Mouse (Mus musculus): ENCODE data around the gene Fam129b. TPM values are rescaled to one million over a fixed set of nuclear protein-coding genes. Genes with fewer than 3 reads are reported as not detected.

The Fam129b gene
- polyA plus RNA-seq, 2 experiments = 2.7 to 5.9 TPM

GRCm38 (mm10) chr2:32962062-32962874, 86.4 kb downstream of the Fam129b start:
- peak overlapping the region; percentile 88 for H3K9ac ChIP-seq (replicated peaks)
- H3K27ac ChIP-seq = peak overlapping the region; percentile 68
- peak overlapping the region; percentile 71 to 77 for H3K4me3 ChIP-seq (ENCODE audit: insufficient read depth in 1 of 2, low read depth in 2 of 2, low read length in 2 of 2)
- under 1% methylated on average over 33 of the region's 33 CpGs for WGBS (ENCODE audit: insufficient replicate concordance)
- DNase-seq (ENCODE audit: low read depth in 3 of 3, low spot score in 3 of 3) (no peak), ATAC-seq (ENCODE audit: insufficient read depth) (no peak)
- peak overlapping the region; percentile 86 for H3K4me2 ChIP-seq (ENCODE audit: low read depth)
- peaks cover 19% of the 10 kb centered on the region for H3K36me3 ChIP-seq (replicated peaks; ENCODE audit: control insufficient read depth, insufficient read depth, low read depth)
- H3K27me3 ChIP-seq (ENCODE audit: control insufficient read depth, insufficient read depth, low read length) = no peaks in the 10 kb centered on the region
- H3K4me1 ChIP-seq (replicated peaks; ENCODE audit: control insufficient read depth in 2 of 2, insufficient read depth in 2 of 2, low read length in 1 of 2) = peaks cover 8 to 18% of the 10 kb centered on the region in 2 experiments
- H3K9me3 ChIP-seq (ENCODE audit: control insufficient read depth, low read length) = no peaks in the 10 kb centered on the region
- TF ChIP-seq EP300 (IDR thresholded peaks at IDR 0.05; ENCODE audit: low read depth) = no peak
- TF ChIP-seq CTCF (IDR thresholded peaks at IDR 0.05; ENCODE audit: low read depth) = 0 out of 2 replicates have a peak, but pooled peaks have one; percentile 2

DNA sequence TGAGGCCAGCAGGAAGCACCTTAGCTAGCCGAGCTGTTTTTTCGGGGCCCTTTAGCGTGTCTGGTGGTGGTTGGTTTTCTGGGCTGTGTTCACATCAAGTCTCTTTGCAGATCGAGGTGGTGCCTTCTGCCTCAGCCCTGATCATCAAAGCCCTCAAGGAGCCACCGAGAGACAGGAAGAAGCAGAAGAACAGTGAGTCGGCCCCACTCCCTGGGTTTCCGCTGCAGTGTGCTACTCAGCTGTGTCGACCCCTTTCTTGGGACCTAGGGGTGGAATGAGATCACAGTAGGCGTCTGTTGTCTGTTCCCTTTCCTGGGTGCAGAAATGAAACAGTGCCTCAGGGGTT, 86.9 kb downstream of the Fam129b start:
- H3K9me3 ChIP-seq (ENCODE audit: control insufficient read depth, low read length) = no peaks in the 10 kb centered on the region
- no peaks in the 10 kb centered on the region for H3K27me3 ChIP-seq (ENCODE audit: control insufficient read depth, insufficient read depth, low read length)
- 2% methylated on average over 9 of the region's 9 CpGs for WGBS (ENCODE audit: insufficient replicate concordance)
- DNase-seq (ENCODE audit: low read depth in 3 of 3, low spot score in 3 of 3) = no peak
- peaks cover 11 to 23% of the 10 kb centered on the region in 2 experiments for H3K4me1 ChIP-seq (replicated peaks; ENCODE audit: control insufficient read depth in 2 of 2, insufficient read depth in 2 of 2, low read length in 1 of 2)
- ATAC-seq (ENCODE audit: insufficient read depth) = no peak
- H3K4me3 ChIP-seq (ENCODE audit: insufficient read depth in 1 of 2, low read depth in 2 of 2, low read length in 2 of 2) = peak overlapping the region; percentile 71 to 77
- peak overlapping the region; percentile 86 for H3K4me2 ChIP-seq (ENCODE audit: low read depth)
- peaks cover 19% of the 10 kb centered on the region for H3K36me3 ChIP-seq (replicated peaks; ENCODE audit: control insufficient read depth, insufficient read depth, low read depth)
- peak overlapping the region; percentile 68 for H3K27ac ChIP-seq
- peak overlapping the region; percentile 88 for H3K9ac ChIP-seq (replicated peaks)
- TF ChIP-seq EP300 (IDR thresholded peaks at IDR 0.05; ENCODE audit: low read depth) (no peak), CTCF (IDR thresholded peaks at IDR 0.05; ENCODE audit: low read depth) (no peak)

- peak overlapping the region; percentile 88 for H3K9ac ChIP-seq (replicated peaks)
- ATAC-seq (ENCODE audit: insufficient read depth) = no peak
- H3K4me3 ChIP-seq (ENCODE audit: insufficient read depth in 1 of 2, low read depth in 2 of 2, low read length in 2 of 2) = peak overlapping the region; percentile 71 to 77
- H3K4me2 ChIP-seq (ENCODE audit: low read depth) = peak overlapping the region; percentile 86
- no peaks in the 10 kb centered on the region for H3K27me3 ChIP-seq (ENCODE audit: control insufficient read depth, insufficient read depth, low read length)
- no peaks in the 10 kb centered on the region for H3K9me3 ChIP-seq (ENCODE audit: control insufficient read depth, low read length)
- 36% methylated on average over 4 of the region's 4 CpGs for WGBS (ENCODE audit: insufficient replicate concordance)
- peak overlapping the region; percentile 68 for H3K27ac ChIP-seq
- H3K36me3 ChIP-seq (replicated peaks; ENCODE audit: control insufficient read depth, insufficient read depth, low read depth) = peaks cover 19% of the 10 kb centered on the region
- DNase-seq (ENCODE audit: low read depth in 3 of 3, low spot score in 3 of 3) = no peak
- no peak for TF ChIP-seq CTCF (IDR thresholded peaks at IDR 0.05; ENCODE audit: low read depth)
- peaks cover 11 to 26% of the 10 kb centered on the region in 2 experiments for H3K4me1 ChIP-seq (replicated peaks; ENCODE audit: control insufficient read depth in 2 of 2, insufficient read depth in 2 of 2, low read length in 1 of 2)
Observed at GRCm38 (mm10) chr2:32963544-32963943, 87.6 kb downstream of the Fam129b start.

- Histone ChIP-seq H3K4me1 (replicated peaks; ENCODE audit: control insufficient read depth in 2 of 2, insufficient read depth in 2 of 2, low read length in 1 of 2) (peaks cover 11 to 26% of the 10 kb centered on the region in 2 experiments), H3K9me3 (ENCODE audit: control insufficient read depth, low read length) (no peaks in the 10 kb centered on the region), H3K9ac (replicated peaks) (peak overlapping the region; percentile 88; the same call in 1 of the 2 replicates), H3K36me3 (replicated peaks; ENCODE audit: control insufficient read depth, insufficient read depth, low read depth) (peaks cover 19% of the 10 kb centered on the region), H3K4me3 (ENCODE audit: insufficient read depth in 1 of 2, low read depth in 2 of 2, low read length in 2 of 2) (peak overlapping the region; percentile 71 to 77; a peak in 3 of 4 replicates), H3K27ac (no peak overlapping the region; the same call in 1 of the 2 replicates), H3K4me2 (ENCODE audit: low read depth) (peak overlapping the region; percentile 86), H3K27me3 (ENCODE audit: control insufficient read depth, insufficient read depth, low read length) (no peaks in the 10 kb centered on the region)
- ATAC-seq (ENCODE audit: insufficient read depth) = no peak
- TF ChIP-seq CTCF (IDR thresholded peaks at IDR 0.05; ENCODE audit: low read depth) = no peak
- no peak for TF ChIP-seq EP300 (IDR thresholded peaks at IDR 0.05; ENCODE audit: low read depth)
- DNase-seq (ENCODE audit: low read depth in 3 of 3, low spot score in 3 of 3) = no peak
- WGBS (ENCODE audit: insufficient replicate concordance) = 26% methylated on average over 1 of the region's 1 CpGs
Observed at GRCm38 (mm10) chr2:32963981-32964380, 88.1 kb downstream of the Fam129b start.

GRCm38 (mm10) chr2:32964659-32965457, 88.9 kb downstream of the Fam129b start:
- TF ChIP-seq EP300 (IDR thresholded peaks at IDR 0.05; ENCODE audit: low read depth) (no peak), CTCF (IDR thresholded peaks at IDR 0.05; ENCODE audit: low read depth) (no peak)
- Histone ChIP-seq H3K4me2 (ENCODE audit: low read depth) (peak overlapping the region; percentile 86), H3K9ac (replicated peaks) (peak overlapping the region; percentile 16; the same call in 1 of the 2 replicates), H3K4me3 (ENCODE audit: insufficient read depth in 1 of 2, low read depth in 2 of 2, low read length in 2 of 2) (no peak overlapping the region; a peak in 1 of 4 replicates), H3K36me3 (replicated peaks; ENCODE audit: control insufficient read depth, insufficient read depth, low read depth) (peaks cover 19% of the 10 kb centered on the region), H3K4me1 (replicated peaks; ENCODE audit: control insufficient read depth in 2 of 2, insufficient read depth in 2 of 2, low read length in 1 of 2) (peaks cover 11 to 26% of the 10 kb centered on the region in 2 experiments), H3K27me3 (ENCODE audit: control insufficient read depth, insufficient read depth, low read length) (no peaks in the 10 kb centered on the region), H3K9me3 (ENCODE audit: control insufficient read depth, low read length) (no peaks in the 10 kb centered on the region), H3K27ac (peak overlapping the region; percentile 33)
- ATAC-seq (ENCODE audit: insufficient read depth) (no peak), DNase-seq (ENCODE audit: low read depth in 3 of 3, low spot score in 3 of 3) (no peak)
- 22% methylated on average over 10 of the region's 10 CpGs for WGBS (ENCODE audit: insufficient replicate concordance)

All from liver, embryonic 14.5 days (tissue).